Mouse (Mus musculus) hindbrain, embryonic 12.5 days (tissue): ENCODE measurements at regions not wholly inside any gene's neighbourhood (a gene's known extent, or its start where the extent isn't known, plus 50 kb on each side); places are given as distances from the start of the nearest gene placed in this dataset.
A peak's percentile ranks its signal among the peaks of the same experiment; 100 is the strongest.

Source experiments
- ATAC-seq: fragments of 200-750 bp; cut with Nextera tagmentation; 2 replicates; pipeline ENCODE4 v1.8.0; 2017; ENCODE audit warnings: moderate TSS enrichment; ENCODE audit not compliant: low FRiP score
- H3K27ac ChIP-seq: fragments of 300-500 bp; sonication (generic); 2 replicates; pipeline ENCODE4 v1.5.1; 2016; ENCODE audit warnings: mild to moderate bottlenecking
- H3K27me3 ChIP-seq: fragments of 300-500 bp; sonication (generic); 2 replicates; pipeline ENCODE4 v1.6.1; 2016; ENCODE audit warnings: mild to moderate bottlenecking
- H3K36me3 ChIP-seq: fragments of 300-500 bp; sonication (generic); 2 replicates; pipeline ENCODE4 v1.6.1; 2016; ENCODE audit warnings: mild to moderate bottlenecking
- H3K4me1 ChIP-seq: fragments of 300-500 bp; sonication (generic); 2 replicates; pipeline ENCODE4 v1.6.1; 2016
- H3K4me2 ChIP-seq: fragments of 300-500 bp; sonication (generic); replicated peaks from 2 replicates; pipeline ENCODE4 v1.6.1; 2016; ENCODE audit warnings: mild to moderate bottlenecking
- H3K4me3 ChIP-seq: fragments of 300-500 bp; sonication (generic); 2 replicates; pipeline ENCODE4 v1.5.1; 2016; ENCODE audit warnings: mild to moderate bottlenecking
- H3K9ac ChIP-seq: fragments of 300-500 bp; sonication (generic); 2 replicates; pipeline ENCODE4 v1.6.1; 2016; ENCODE audit warnings: mild to moderate bottlenecking, moderate library complexity
- H3K9me3 ChIP-seq: fragments of 300-500 bp; sonication (generic); replicated peaks from 2 replicates; pipeline ENCODE4 v1.6.1; 2016; ENCODE audit warnings: mild to moderate bottlenecking
- WGBS: fragments of 180-500 bp; shearing (Covaris S2); methylation state at CpG from one replicate; pipeline ENCODE4 v1.1.7; 2016; 5-methylcytosine and 5-hydroxymethylcytosine counted together

GRCm38 (mm10) chr14:64581705-64582104 is 477.6 kb downstream of the Prss52 start:
- 13% methylated on average over 7 of the region's 7 CpGs for WGBS
- H3K9ac ChIP-seq = 0 out of 2 replicates have a peak overlapping the region, but pooled peaks have one; percentile 5
- H3K4me3 ChIP-seq = no peak overlapping the region
- peaks cover 45% of the 10 kb centered on the region for H3K4me1 ChIP-seq
- H3K27me3 ChIP-seq = peaks cover 20% of the 10 kb centered on the region
- H3K9me3 ChIP-seq = no peaks in the 10 kb centered on the region
- 0 out of 2 replicates have a peak, but pooled peaks have one; percentile 29 for ATAC-seq
- no peaks in the 10 kb centered on the region for H3K36me3 ChIP-seq
- H3K27ac ChIP-seq = peak overlapping the region; percentile 92
- H3K4me2 ChIP-seq = peak overlapping the region; percentile 17; the same call in 1 of the 2 replicates

- ATAC-seq = no peak
- Histone ChIP-seq H3K36me3 (no peaks in the 10 kb centered on the region), H3K4me1 (peaks cover 51% of the 10 kb centered on the region), H3K27ac (peak overlapping the region; percentile 92), H3K27me3 (peaks cover 32% of the 10 kb centered on the region), H3K4me3 (no peak overlapping the region), H3K9ac (0 out of 2 replicates have a peak overlapping the region, but pooled peaks have one; percentile 36), H3K9me3 (no peaks in the 10 kb centered on the region), H3K4me2 (no peak overlapping the region)
- 28% methylated on average over 4 of the region's 4 CpGs for WGBS
These were observed 478.7 kb downstream of the Prss52 start for GRCm38 (mm10) chr14:64582822-64583221.

- H3K4me2 ChIP-seq = no peak overlapping the region
- ATAC-seq = no peak
- no peaks in the 10 kb centered on the region for H3K36me3 ChIP-seq
- no peaks in the 10 kb centered on the region for H3K9me3 ChIP-seq
- peak overlapping the region; percentile 99; the same call in 1 of the 2 replicates for H3K27ac ChIP-seq
- peaks cover 52% of the 10 kb centered on the region for H3K4me1 ChIP-seq
- WGBS = 63% methylated on average over 5 of the region's 5 CpGs
- no peak overlapping the region for H3K4me3 ChIP-seq
- H3K9ac ChIP-seq = no peak overlapping the region
- H3K27me3 ChIP-seq = peaks cover 34% of the 10 kb centered on the region
These were observed 480.1 kb downstream of the Prss52 start for GRCm38 (mm10) chr14:64584221-64584620.

- Histone ChIP-seq H3K4me1 (peaks cover 52% of the 10 kb centered on the region), H3K27ac (peak overlapping the region; percentile 99), H3K4me3 (0 out of 2 replicates have a peak overlapping the region, but pooled peaks have one; percentile 16), H3K4me2 (peak overlapping the region; percentile 64), H3K9ac (peak overlapping the region; percentile 97; the same call in 1 of the 2 replicates), H3K36me3 (no peaks in the 10 kb centered on the region), H3K9me3 (no peaks in the 10 kb centered on the region), H3K27me3 (peaks cover 38% of the 10 kb centered on the region)
- 7% methylated on average over 5 of the region's 5 CpGs for WGBS
- no peak for ATAC-seq
These were observed 481.0 kb downstream of the Prss52 start for GRCm38 (mm10) chr14:64585081-64585470.

- no peak for ATAC-seq
- H3K27me3 ChIP-seq = peaks cover 43% of the 10 kb centered on the region
- peaks cover 47% of the 10 kb centered on the region for H3K4me1 ChIP-seq
These were observed 481.5 kb downstream of the Prss52 start for GRCm38 (mm10) chr14:64585471-64586192.

GRCm38 (mm10) chr14:64586386-64586859 is 482.3 kb downstream of the Prss52 start:
- Histone ChIP-seq H3K9ac (peak overlapping the region; percentile 97), H3K4me2 (peak overlapping the region; percentile 64), H3K27me3 (peaks cover 51% of the 10 kb centered on the region), H3K9me3 (no peaks in the 10 kb centered on the region), H3K27ac (peak overlapping the region; percentile 99), H3K4me3 (peak overlapping the region; percentile 71), H3K4me1 (peaks cover 48% of the 10 kb centered on the region), H3K36me3 (peaks cover 11% of the 10 kb centered on the region)
- WGBS = 4% methylated on average over 12 of the region's 12 CpGs
- ATAC-seq = no peak

More at GRCm38 (mm10) chr14:64585471-64586192, 481.5 kb downstream of the Prss52 start:
- 2% methylated on average over 28 of the region's 28 CpGs for WGBS
- Histone ChIP-seq H3K4me2 (peak overlapping the region; percentile 64), H3K9me3 (no peaks in the 10 kb centered on the region), H3K27ac (peak overlapping the region; percentile 99), H3K9ac (peak overlapping the region; percentile 97), H3K4me3 (peak overlapping the region; percentile 16; the same call in 1 of the 2 replicates), H3K36me3 (peaks cover 4% of the 10 kb centered on the region)

- H3K9me3 ChIP-seq = no peaks in the 10 kb centered on the region
- H3K4me1 ChIP-seq = peaks cover 47% of the 10 kb centered on the region
- ATAC-seq = peak; percentile 69
- H3K27ac ChIP-seq = peak overlapping the region; percentile 99
- peaks cover 15% of the 10 kb centered on the region for H3K36me3 ChIP-seq
- peak overlapping the region; percentile 71 for H3K4me3 ChIP-seq
- peak overlapping the region; percentile 64 for H3K4me2 ChIP-seq
- peak overlapping the region; percentile 97 for H3K9ac ChIP-seq
- peaks cover 55% of the 10 kb centered on the region for H3K27me3 ChIP-seq
- WGBS = under 1% methylated on average over 42 of the region's 58 CpGs
These were observed 483.0 kb downstream of the Prss52 start for GRCm38 (mm10) chr14:64586860-64587698.

GRCm38 (mm10) chr14:64587699-64588434 is 483.8 kb downstream of the Prss52 start:
- whole genome bisulfite sequencing = 1% methylated on average over 37 of the region's 40 CpGs
- peak; percentile 54 for ATAC-seq
- Histone ChIP-seq H3K27me3 (peaks cover 53% of the 10 kb centered on the region), H3K4me2 (peak overlapping the region; percentile 64), H3K4me1 (peaks cover 46% of the 10 kb centered on the region), H3K36me3 (peaks cover 15% of the 10 kb centered on the region), H3K27ac (peak overlapping the region; percentile 99), H3K4me3 (peak overlapping the region; percentile 71), H3K9me3 (no peaks in the 10 kb centered on the region), H3K9ac (peak overlapping the region; percentile 97)

GRCm38 (mm10) chr14:64588561-64588960 is 484.5 kb downstream of the Prss52 start:
- Histone ChIP-seq H3K27me3 (peaks cover 47% of the 10 kb centered on the region), H3K4me2 (peak overlapping the region; percentile 64), H3K36me3 (peaks cover 15% of the 10 kb centered on the region), H3K4me3 (peak overlapping the region; percentile 71), H3K27ac (peak overlapping the region; percentile 99), H3K9ac (peak overlapping the region; percentile 97), H3K9me3 (no peaks in the 10 kb centered on the region), H3K4me1 (peaks cover 45% of the 10 kb centered on the region)
- no peak for ATAC-seq
- WGBS = under 1% methylated on average over 23 of the region's 23 CpGs

- Histone ChIP-seq H3K9ac (peak overlapping the region; percentile 97), H3K4me3 (peak overlapping the region; percentile 71), H3K4me2 (peak overlapping the region; percentile 64), H3K36me3 (peaks cover 15% of the 10 kb centered on the region), H3K27ac (peak overlapping the region; percentile 99), H3K9me3 (no peaks in the 10 kb centered on the region), H3K27me3 (peaks cover 44% of the 10 kb centered on the region), H3K4me1 (peaks cover 49% of the 10 kb centered on the region)
- whole genome bisulfite sequencing = 0% methylated on average over 1 of the region's 2 CpGs
- ATAC-seq = 0 out of 2 replicates have a peak, but pooled peaks have one; percentile 0
These were observed 485.0 kb downstream of the Prss52 start for GRCm38 (mm10) chr14:64589126-64589525.
